Mouse (Mus musculus): ENCODE results near the gene Rftn1. TPM values are rescaled to one million over a fixed set of nuclear protein-coding genes. Genes with fewer than 3 reads are reported as not detected.

Gene Rftn1
- polyA plus RNA-seq, 2 experiments from 2014 or later, result 23.8 to 32.4 TPM

DNA sequence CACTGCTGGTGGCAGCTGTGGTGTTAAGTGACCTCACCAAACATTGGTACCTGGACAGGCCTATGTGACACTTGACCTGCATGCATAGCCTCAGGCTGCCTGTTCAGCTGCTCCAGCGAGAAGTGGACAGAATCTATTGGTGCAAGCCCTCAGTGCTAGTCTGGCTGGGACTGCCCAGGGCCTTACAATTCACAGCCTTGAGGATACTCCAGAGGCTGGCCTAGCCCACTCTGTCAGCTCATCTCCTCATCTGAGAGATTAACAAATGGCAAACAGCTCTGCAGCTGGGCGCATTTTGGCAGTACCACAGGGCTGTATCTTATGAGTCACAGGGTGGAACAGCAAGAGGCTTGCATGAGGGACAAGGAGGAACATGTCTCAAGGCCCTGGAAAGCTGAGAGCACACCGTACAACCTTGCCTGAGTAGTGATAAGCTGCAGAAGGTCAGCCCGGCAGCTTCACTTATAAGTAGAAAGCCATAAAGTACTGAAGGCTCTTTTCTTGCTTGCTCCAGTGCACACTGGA, 210.7 kb downstream of the Rftn1 start:
- ATAC-seq, result no peak

DNA sequence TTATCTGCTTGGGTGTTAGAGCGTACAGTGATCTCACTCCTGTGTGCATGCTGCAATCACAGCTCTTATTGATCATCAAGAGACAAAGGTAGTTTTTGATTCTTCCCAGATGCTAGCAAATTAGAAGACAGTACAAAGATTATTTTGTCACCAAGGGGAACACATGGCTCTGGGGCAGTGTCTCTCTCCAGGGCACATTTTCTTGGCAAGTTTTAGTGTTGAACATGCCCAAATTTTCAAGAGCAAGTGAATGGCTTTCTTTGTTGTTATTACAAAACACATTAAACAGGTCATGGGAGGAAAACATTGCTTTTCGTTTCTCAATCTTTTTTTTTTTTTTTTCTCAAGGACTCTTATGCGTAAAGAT, 213.1 kb downstream of the Rftn1 start:
- ATAC-seq, result no peak

DNA sequence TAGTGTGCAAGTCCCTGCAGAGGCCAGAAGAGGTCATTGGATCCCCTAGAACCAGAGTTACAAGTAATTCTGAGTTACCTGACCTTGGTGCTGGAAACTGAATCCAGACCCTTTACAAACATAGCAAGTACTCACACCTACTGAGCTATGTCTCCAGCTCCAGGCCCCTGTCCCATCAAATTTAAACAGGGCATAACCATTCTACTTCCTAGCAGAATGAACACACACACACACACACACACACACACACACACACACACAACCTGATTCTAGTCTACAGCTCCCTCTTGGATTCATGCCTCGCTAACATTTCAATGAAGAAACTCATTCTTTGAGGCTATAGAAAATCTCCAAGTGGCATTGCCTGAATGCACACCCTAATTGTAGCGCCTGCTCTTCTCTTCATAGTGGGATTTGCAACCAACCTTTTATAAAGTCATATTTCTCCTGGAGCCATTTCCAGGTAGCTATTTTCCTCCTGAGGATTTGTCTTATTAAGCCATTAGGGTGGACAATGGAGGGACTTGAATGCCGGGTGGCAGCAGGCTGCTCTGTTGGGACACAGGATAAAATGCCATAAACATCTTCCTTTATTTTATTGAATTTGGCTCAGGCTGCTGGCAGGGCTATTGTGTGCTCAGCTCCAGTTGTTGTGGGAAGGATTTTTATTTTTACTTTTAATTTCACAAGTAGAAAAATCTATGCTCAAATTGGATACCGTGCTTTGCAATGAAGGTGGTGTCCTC, 213.6 kb downstream of the Rftn1 start:
- no peak for ATAC-seq

- no peak for ATAC-seq
Observed at GRCm38 (mm10) chr17:49975481-49975880, 215.0 kb downstream of the Rftn1 start.

- no peak for ATAC-seq
Observed at GRCm38 (mm10) chr17:49974996-49975395, 215.5 kb downstream of the Rftn1 start.

GRCm38 (mm10) chr17:49972164-49972563, 218.3 kb downstream of the Rftn1 start:
- no peak for ATAC-seq

GRCm38 (mm10) chr17:49971057-49971456, 219.4 kb downstream of the Rftn1 start:
- ATAC-seq, result no peak

GRCm38 (mm10) chr17:49968467-49969207, 221.8 kb downstream of the Rftn1 start:
- ATAC-seq, result peak; percentile 84

DNA sequence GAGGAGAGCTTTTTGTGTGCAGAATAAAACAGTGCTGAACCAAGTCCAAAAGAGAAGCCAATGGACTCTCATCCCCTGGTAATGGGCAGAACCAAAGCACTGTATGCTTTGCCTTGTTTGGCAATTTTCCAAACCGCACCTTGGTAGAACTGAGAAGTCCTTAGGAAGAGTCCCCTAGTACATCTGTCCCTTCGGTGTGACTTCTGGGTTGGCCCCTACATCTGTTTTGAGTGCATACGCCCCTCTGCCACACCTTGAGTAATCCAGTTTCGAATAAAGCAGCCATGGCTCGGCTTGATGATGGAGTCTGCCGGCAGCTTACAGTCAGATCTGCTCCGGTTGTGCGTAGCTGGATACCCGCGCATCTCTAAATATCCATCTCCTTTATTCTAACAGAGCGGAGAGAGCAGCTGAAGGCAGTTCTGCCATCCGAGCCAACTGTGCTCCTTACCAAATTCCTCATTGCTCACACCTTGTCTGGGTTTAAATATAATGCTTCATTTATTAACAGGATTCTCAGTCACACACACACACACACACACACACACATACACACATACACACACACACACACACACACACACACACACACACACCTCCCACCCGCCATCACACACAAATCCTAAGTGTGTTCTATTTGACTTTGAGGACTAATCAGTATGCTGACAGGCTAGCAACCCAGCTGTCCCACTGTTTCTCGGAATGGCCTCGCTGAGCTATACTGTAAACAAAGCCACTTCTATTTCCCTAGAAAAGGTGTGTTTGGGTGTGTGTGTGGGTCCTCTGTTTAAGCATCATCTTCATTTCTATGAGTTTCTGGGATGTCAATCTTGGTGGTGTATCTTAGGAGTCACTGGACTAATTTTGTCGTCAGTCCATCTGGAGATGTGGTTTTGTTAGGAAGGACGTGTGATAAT, 224.4 kb downstream of the Rftn1 start:
- ATAC-seq, result no peak

DNA sequence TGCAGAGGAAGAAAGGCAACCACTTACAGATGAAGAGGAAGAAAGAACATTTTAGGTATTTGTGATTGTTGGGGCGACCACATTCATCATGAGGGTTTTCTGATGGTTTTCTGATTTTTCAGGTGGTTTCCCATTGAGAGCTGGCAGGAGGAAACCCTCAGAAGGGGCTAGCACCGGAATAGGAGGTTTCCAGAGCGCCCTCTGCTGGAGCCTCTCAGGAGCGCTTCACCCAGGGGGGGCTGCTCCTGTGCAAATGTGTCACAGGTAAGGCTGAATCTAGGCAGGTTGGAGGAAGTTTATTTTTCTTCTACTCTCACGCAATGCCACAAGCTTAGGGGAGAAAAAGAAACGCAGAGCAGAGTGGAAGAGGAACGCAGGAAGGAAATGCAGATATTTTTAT, 225.4 kb downstream of the Rftn1 start:
- no peak for ATAC-seq

- no peak for ATAC-seq
Observed at GRCm38 (mm10) chr17:49964471-49964870, 226.0 kb downstream of the Rftn1 start.

GRCm38 (mm10) chr17:49959021-49959420, 231.5 kb downstream of the Rftn1 start:
- no peak for ATAC-seq

DNA sequence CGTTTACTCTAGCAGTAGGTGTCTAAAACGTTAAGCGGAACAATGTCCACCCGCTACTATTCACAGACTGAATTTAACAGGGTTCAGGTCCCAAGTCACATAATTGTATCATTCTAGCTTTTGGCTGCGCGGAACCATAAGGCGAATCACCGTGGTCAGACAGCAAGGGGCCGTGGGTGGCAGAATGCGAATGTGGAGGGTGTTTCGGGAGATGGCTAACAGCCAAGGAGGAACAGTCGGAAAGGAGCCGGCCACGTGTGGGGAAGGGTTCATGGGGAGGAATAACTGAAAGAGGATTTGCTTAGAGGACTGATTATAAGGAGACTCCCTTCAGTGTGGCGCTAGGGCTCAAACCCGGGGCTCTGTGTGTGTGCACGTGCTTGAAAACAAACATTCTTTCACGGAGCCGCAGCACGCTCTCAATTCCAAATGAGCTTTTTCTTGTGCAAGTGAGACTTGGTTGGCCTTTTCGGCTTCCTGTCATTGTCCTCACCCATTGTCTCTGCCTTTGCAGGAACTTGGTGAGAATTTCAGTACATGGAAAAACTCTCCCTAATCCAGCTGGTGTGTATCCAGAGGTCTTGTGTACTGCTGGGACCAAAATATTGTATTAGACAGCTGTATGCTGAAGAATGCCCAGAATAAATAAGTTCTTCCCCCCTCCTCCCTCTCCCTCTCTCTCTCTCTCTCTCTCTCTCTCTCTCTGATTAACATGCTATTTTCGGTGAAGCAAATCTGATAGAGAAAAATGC, 238.4 kb downstream of the Rftn1 start:
- ATAC-seq, result no peak

DNA sequence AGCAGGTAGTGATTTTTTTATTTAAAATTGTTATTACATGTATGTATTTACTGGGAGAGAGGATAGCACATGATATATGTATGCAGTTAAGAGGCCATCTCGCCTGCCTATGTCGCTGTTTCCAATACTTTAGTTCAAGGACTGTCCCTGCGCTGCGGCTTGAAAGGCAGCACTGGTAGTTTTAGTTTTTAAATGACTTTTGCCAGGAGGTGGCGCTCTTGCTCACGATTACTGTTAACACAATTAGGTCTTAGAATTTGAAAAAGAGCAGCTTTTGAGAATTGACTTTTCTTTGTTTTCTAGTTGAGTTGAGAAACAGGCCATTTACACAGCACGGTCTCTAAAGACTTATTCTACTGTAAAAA, 239.0 kb downstream of the Rftn1 start:
- no peak for ATAC-seq

- no peak for ATAC-seq
Observed at GRCm38 (mm10) chr17:49942674-49943073, 247.8 kb downstream of the Rftn1 start.

Other genes starting within 250 kb of the Rftn1 start
- gene Dazl, start 103.0 kb upstream of the Rftn1 start, polyA plus RNA-seq (2017; shearing (Covaris generic)), result under 1 TPM in 1 of 2 experiments, not detected in 1; 0.26 TPM